Mouse (Mus musculus): Measurements from ENCODE around the gene Gm28048. TPM values are rescaled to one million over a fixed set of nuclear protein-coding genes. Genes with fewer than 3 reads are reported as not detected.
A peak's percentile ranks its signal among the peaks of the same experiment; 100 is the strongest.

Gene Gm28048
- polyA plus RNA-seq, 1 experiment from 2014 or later: 14.0 TPM

GRCm38 (mm10) chr11:22932167-22932566, 49.7 kb downstream of the Gm28048 start:
- H3K4me2 ChIP-seq (replicated peaks; ENCODE audit: low read depth): no peak overlapping the region
- no peak overlapping the region for H3K9ac ChIP-seq (ENCODE audit: low read length)
- H3K27ac ChIP-seq (replicated peaks): no peak overlapping the region
- no peaks in the 10 kb centered on the region for H3K36me3 ChIP-seq (ENCODE audit: control insufficient read depth, insufficient read depth, low read length)
- no peaks in the 10 kb centered on the region for H3K9me3 ChIP-seq (ENCODE audit: control insufficient read depth, low read length)
- no peaks in the 10 kb centered on the region for H3K4me1 ChIP-seq (replicated peaks; ENCODE audit: control insufficient read depth, insufficient read depth)
- TF ChIP-seq EP300 (optimal IDR thresholded peaks at IDR 0.05): no peak
- H3K4me3 ChIP-seq (ENCODE audit: low read depth, low read length): no peak overlapping the region
- ATAC-seq (ENCODE audit: low FRiP score, low TSS enrichment) (no peak), DNase-seq (ENCODE audit: low spot score) (no peak)
- no peaks in the 10 kb centered on the region for H3K27me3 ChIP-seq (ENCODE audit: control insufficient read depth, insufficient read depth, low read length)

- Histone ChIP-seq H3K4me3 (ENCODE audit: low read depth, low read length) (no peak overlapping the region), H3K4me2 (replicated peaks; ENCODE audit: low read depth) (no peak overlapping the region), H3K36me3 (ENCODE audit: control insufficient read depth, insufficient read depth, low read length) (no peaks in the 10 kb centered on the region), H3K9me3 (ENCODE audit: control insufficient read depth, low read length) (no peaks in the 10 kb centered on the region), H3K9ac (ENCODE audit: low read length) (no peak overlapping the region), H3K27ac (replicated peaks) (no peak overlapping the region), H3K4me1 (replicated peaks; ENCODE audit: control insufficient read depth, insufficient read depth) (no peaks in the 10 kb centered on the region), H3K27me3 (ENCODE audit: control insufficient read depth, insufficient read depth, low read length) (no peaks in the 10 kb centered on the region)
- TF ChIP-seq EP300 (optimal IDR thresholded peaks at IDR 0.05) (no peak), CTCF (IDR thresholded peaks at IDR 0.05; ENCODE audit: low read depth) (no peak)
- no peak for DNase-seq (ENCODE audit: low spot score)
- ATAC-seq (ENCODE audit: low FRiP score, low TSS enrichment): no peak
- 95% methylated on average over 2 of the region's 2 CpGs for WGBS
Observed at GRCm38 (mm10) chr11:22931320-22931905, 50.5 kb downstream of the Gm28048 start.

- no peak overlapping the region for H3K27ac ChIP-seq (replicated peaks)
- no peaks in the 10 kb centered on the region for H3K4me1 ChIP-seq (replicated peaks; ENCODE audit: control insufficient read depth, insufficient read depth)
- H3K4me3 ChIP-seq (ENCODE audit: low read depth, low read length): no peak overlapping the region
- ATAC-seq (ENCODE audit: low FRiP score, low TSS enrichment): no peak
- no peaks in the 10 kb centered on the region for H3K27me3 ChIP-seq (ENCODE audit: control insufficient read depth, insufficient read depth, low read length)
- H3K9me3 ChIP-seq (ENCODE audit: control insufficient read depth, low read length): no peaks in the 10 kb centered on the region
- H3K36me3 ChIP-seq (ENCODE audit: control insufficient read depth, insufficient read depth, low read length): no peaks in the 10 kb centered on the region
- WGBS: 57% methylated on average over 2 of the region's 2 CpGs
- no peak for DNase-seq (ENCODE audit: low spot score)
- H3K9ac ChIP-seq (ENCODE audit: low read length): no peak overlapping the region
- TF ChIP-seq CTCF (IDR thresholded peaks at IDR 0.05; ENCODE audit: low read depth): no peak
- TF ChIP-seq EP300 (optimal IDR thresholded peaks at IDR 0.05): no peak
- no peak overlapping the region for H3K4me2 ChIP-seq (replicated peaks; ENCODE audit: low read depth)
Observed at GRCm38 (mm10) chr11:22930129-22930528, 51.8 kb downstream of the Gm28048 start.

GRCm38 (mm10) chr11:22928586-22929169, 53.2 kb downstream of the Gm28048 start:
- TF ChIP-seq EP300 (optimal IDR thresholded peaks at IDR 0.05): no peak
- no peak for TF ChIP-seq CTCF (IDR thresholded peaks at IDR 0.05; ENCODE audit: low read depth)
- WGBS: 58% methylated on average over 8 of the region's 8 CpGs
- no peak overlapping the region for H3K4me2 ChIP-seq (replicated peaks; ENCODE audit: low read depth)

GRCm38 (mm10) chr11:22923606-22924005, 58.3 kb downstream of the Gm28048 start:
- H3K4me1 ChIP-seq (replicated peaks; ENCODE audit: control insufficient read depth, insufficient read depth): no peaks in the 10 kb centered on the region
- TF ChIP-seq CTCF (IDR thresholded peaks at IDR 0.05; ENCODE audit: low read depth) (no peak), EP300 (optimal IDR thresholded peaks at IDR 0.05) (no peak)
- 91% methylated on average over 2 of the region's 2 CpGs for WGBS
- H3K9ac ChIP-seq (ENCODE audit: low read length): no peak overlapping the region
- ATAC-seq (ENCODE audit: low FRiP score, low TSS enrichment) (no peak), DNase-seq (ENCODE audit: low spot score) (no peak)
- no peak overlapping the region for H3K4me2 ChIP-seq (replicated peaks; ENCODE audit: low read depth)
- no peaks in the 10 kb centered on the region for H3K27me3 ChIP-seq (ENCODE audit: control insufficient read depth, insufficient read depth, low read length)
- H3K9me3 ChIP-seq (ENCODE audit: control insufficient read depth, low read length): no peaks in the 10 kb centered on the region
- no peak overlapping the region for H3K4me3 ChIP-seq (ENCODE audit: low read depth, low read length)
- no peak overlapping the region for H3K27ac ChIP-seq (replicated peaks)
- H3K36me3 ChIP-seq (ENCODE audit: control insufficient read depth, insufficient read depth, low read length): no peaks in the 10 kb centered on the region

More at GRCm38 (mm10) chr11:22928586-22929169, 53.2 kb downstream of the Gm28048 start:
- Histone ChIP-seq H3K4me3 (ENCODE audit: low read depth, low read length) (no peak overlapping the region), H3K27ac (replicated peaks) (0 out of 2 replicates have a peak overlapping the region, but pooled peaks have one; percentile 2), H3K4me1 (replicated peaks; ENCODE audit: control insufficient read depth, insufficient read depth) (no peaks in the 10 kb centered on the region), H3K9me3 (ENCODE audit: control insufficient read depth, low read length) (no peaks in the 10 kb centered on the region), H3K36me3 (ENCODE audit: control insufficient read depth, insufficient read depth, low read length) (no peaks in the 10 kb centered on the region), H3K9ac (ENCODE audit: low read length) (no peak overlapping the region), H3K27me3 (ENCODE audit: control insufficient read depth, insufficient read depth, low read length) (no peaks in the 10 kb centered on the region)
- DNase-seq (ENCODE audit: low spot score) (no peak), ATAC-seq (ENCODE audit: low FRiP score, low TSS enrichment) (no peak)

GRCm38 (mm10) chr11:22922546-22922945, 59.3 kb downstream of the Gm28048 start:
- Histone ChIP-seq H3K4me1 (replicated peaks; ENCODE audit: control insufficient read depth, insufficient read depth) (no peaks in the 10 kb centered on the region), H3K27me3 (ENCODE audit: control insufficient read depth, insufficient read depth, low read length) (no peaks in the 10 kb centered on the region), H3K36me3 (ENCODE audit: control insufficient read depth, insufficient read depth, low read length) (no peaks in the 10 kb centered on the region), H3K9me3 (ENCODE audit: control insufficient read depth, low read length) (no peaks in the 10 kb centered on the region), H3K4me2 (replicated peaks; ENCODE audit: low read depth) (no peak overlapping the region), H3K27ac (replicated peaks) (no peak overlapping the region), H3K9ac (ENCODE audit: low read length) (no peak overlapping the region), H3K4me3 (ENCODE audit: low read depth, low read length) (no peak overlapping the region)
- ATAC-seq (ENCODE audit: low FRiP score, low TSS enrichment): no peak
- no peak for TF ChIP-seq CTCF (IDR thresholded peaks at IDR 0.05; ENCODE audit: low read depth)
- TF ChIP-seq EP300 (optimal IDR thresholded peaks at IDR 0.05): no peak
- no peak for DNase-seq (ENCODE audit: low spot score)
- WGBS: 68% methylated on average over 2 of the region's 2 CpGs
